Mouse (Mus musculus) cortical plate, adult 2 months (tissue): ENCODE measurements at regions not wholly inside any gene's neighbourhood (a gene's known extent, or its start where the extent isn't known, plus 50 kb on each side); places are given as distances from the start of the nearest gene placed in this dataset.
A peak's percentile ranks its signal among the peaks of the same experiment; 100 is the strongest.

Source experiments
- H3K27ac ChIP-seq: fragments of 200-500 bp; 2 replicates; pipeline ENCODE4 v1.5.1; 2012; ENCODE audit warnings: low read length, control low read depth, inconsistent platforms; ENCODE audit not compliant: insufficient read depth
- H3K4me1 ChIP-seq: fragments of 200-500 bp; 2 replicates; pipeline ENCODE4 v1.6.1; 2011; ENCODE audit warnings: low read length; ENCODE audit not compliant: control insufficient read depth, insufficient read depth
- H3K4me3 ChIP-seq: fragments of 200-500 bp; 2 replicates; pipeline ENCODE4 v1.5.1; 2011; ENCODE audit warnings: mild to moderate bottlenecking, low read length, control low read depth; ENCODE audit not compliant: insufficient read depth
- CTCF ChIP-seq: fragments of 200-500 bp; IDR thresholded peaks from 2 replicates; pipeline ENCODE4 v1.5.1; 2011; ENCODE audit warnings: mild to moderate bottlenecking, control low read depth, low read length; ENCODE audit not compliant: insufficient read depth; ENCODE audit errors: extremely low read depth
- POLR2A ChIP-seq: fragments of 200-500 bp; IDR thresholded peaks from 2 replicates; pipeline ENCODE4 v1.6.1; 2011; ENCODE audit warnings: mild to moderate bottlenecking, low read length, control low read depth; ENCODE audit not compliant: insufficient read depth; ENCODE audit errors: extremely low read depth

- peak overlapping the region; percentile 32 for H3K4me3 ChIP-seq
- peaks cover 12% of the 10 kb centered on the region for H3K4me1 ChIP-seq
- no peak for TF ChIP-seq POLR2A
- TF ChIP-seq CTCF: no peak
- H3K27ac ChIP-seq: peak overlapping the region; percentile 84
These were observed 71.9 kb upstream of the Zfp217 start for GRCm38 (mm10) chr2:170219611-170220401.

- peaks cover 12% of the 10 kb centered on the region for H3K4me1 ChIP-seq
- TF ChIP-seq CTCF: no peak
- TF ChIP-seq POLR2A: 0 out of 2 replicates have a peak, but pooled peaks have one; percentile 3
These were observed 71.3 kb upstream of the Zfp217 start for GRCm38 (mm10) chr2:170219161-170219581.

GRCm38 (mm10) chr2:170218230-170219044 lies 70.5 kb upstream of the Zfp217 start:
- Histone ChIP-seq H3K4me1 (peaks cover 11% of the 10 kb centered on the region), H3K27ac (no peak overlapping the region), H3K4me3 (peak overlapping the region; percentile 32; the same call in 1 of the 2 replicates)
- TF ChIP-seq CTCF: no peak
- no peak for TF ChIP-seq POLR2A

More at GRCm38 (mm10) chr2:170219161-170219581, 71.3 kb upstream of the Zfp217 start:
- peak overlapping the region; percentile 78; the same call in 1 of the 2 replicates for H3K27ac ChIP-seq
- peak overlapping the region; percentile 32 for H3K4me3 ChIP-seq

- no peak for TF ChIP-seq CTCF
- no peak for TF ChIP-seq POLR2A
- no peak overlapping the region for H3K27ac ChIP-seq
- H3K4me1 ChIP-seq: peaks cover 7% of the 10 kb centered on the region
- H3K4me3 ChIP-seq: no peak overlapping the region
These were observed 68.4 kb upstream of the Zfp217 start for GRCm38 (mm10) chr2:170216311-170216710.

- TF ChIP-seq POLR2A: no peak
- TF ChIP-seq CTCF: no peak
- Histone ChIP-seq H3K27ac (no peak overlapping the region), H3K4me3 (no peak overlapping the region), H3K4me1 (no peaks in the 10 kb centered on the region)
These were observed 61.2 kb upstream of the Zfp217 start for GRCm38 (mm10) chr2:170209121-170209520.

- Histone ChIP-seq H3K4me3 (no peak overlapping the region), H3K4me1 (no peaks in the 10 kb centered on the region), H3K27ac (no peak overlapping the region)
- TF ChIP-seq CTCF: no peak
- no peak for TF ChIP-seq POLR2A
These were observed 60.0 kb upstream of the Zfp217 start for GRCm38 (mm10) chr2:170207878-170208277.

DNA sequence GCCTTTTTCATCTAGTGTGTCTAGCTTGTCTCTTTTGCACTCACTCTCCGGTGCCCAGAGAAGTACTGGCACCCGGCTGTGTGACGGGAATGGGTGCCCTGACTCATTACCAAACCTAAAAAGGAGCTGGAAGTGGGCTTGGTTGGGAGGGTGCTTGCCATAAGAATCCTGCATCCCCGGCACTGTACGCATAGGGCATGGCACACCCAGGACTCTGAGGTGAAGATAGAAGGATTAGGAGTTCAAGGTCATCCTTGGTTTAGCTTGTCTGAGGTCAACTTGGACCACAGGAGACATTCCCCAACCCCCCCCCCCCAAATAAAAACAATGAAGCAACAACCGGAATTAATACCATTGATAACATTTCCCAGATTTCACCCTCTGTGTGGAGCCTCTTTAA lies 59.5 kb upstream of the Zfp217 start:
- Histone ChIP-seq H3K27ac (no peak overlapping the region), H3K4me3 (no peak overlapping the region), H3K4me1 (no peaks in the 10 kb centered on the region)
- TF ChIP-seq CTCF: no peak
- no peak for TF ChIP-seq POLR2A

DNA sequence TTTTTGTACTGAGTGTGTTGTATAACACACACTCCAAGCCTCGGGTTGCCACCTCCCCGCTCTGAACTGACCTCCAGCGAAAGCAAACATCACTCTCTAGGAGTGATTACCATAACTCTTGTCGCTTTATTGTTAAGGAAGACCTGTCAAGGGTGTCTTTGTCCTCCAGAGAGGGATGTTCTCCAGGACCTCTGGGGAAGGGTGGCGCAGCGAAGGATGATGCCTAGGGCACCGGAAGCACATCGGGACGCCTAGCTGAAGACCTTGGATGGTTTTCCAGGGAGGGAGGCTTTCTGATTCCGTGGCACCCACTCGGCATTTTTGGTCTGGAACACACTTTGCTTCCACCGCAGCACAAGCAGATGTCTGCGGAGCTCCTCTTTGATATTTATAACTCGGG lies 59.0 kb upstream of the Zfp217 start:
- no peaks in the 10 kb centered on the region for H3K4me1 ChIP-seq
- H3K4me3 ChIP-seq: no peak overlapping the region
- H3K27ac ChIP-seq: no peak overlapping the region
- TF ChIP-seq CTCF: no peak
- no peak for TF ChIP-seq POLR2A

GRCm38 (mm10) chr2:170206442-170206754 lies 58.5 kb upstream of the Zfp217 start:
- TF ChIP-seq CTCF (no peak), POLR2A (no peak)
- Histone ChIP-seq H3K27ac (no peak overlapping the region), H3K4me1 (no peaks in the 10 kb centered on the region), H3K4me3 (no peak overlapping the region)
